In genomic region chr8:107489921-107490320, GRCm38 (mm10) we compare ENCODE assay signal across 11 mouse cellular contexts. TPM values are rescaled to one million over a fixed set of nuclear protein-coding genes. Genes with fewer than 3 reads are reported as not detected.
DNase-seq lines count a peak whose midpoint lies in the region; ATAC-seq lines count a peak whose summit lies in the region.
"Had no signal": no experiment of that assay in that cellular context is flagged by ENCODE, and none has a peak within 500 bp of the region (broad histone marks: within the 10 kb centered on the region; RNA-seq: fewer than 3 reads in every experiment).

No protein-coding gene starts in this region.

- 0 out of 2 replicates have a peak overlapping the region, but pooled peaks have one; percentile 9 for H3K9ac ChIP-seq in forebrain, embryonic 16.5 days (replicated peaks; ENCODE audit: low read depth, low read length)
- no peak overlapping the region for H3K9ac ChIP-seq in neural tube, embryonic 12.5 days
- no peak overlapping the region for H3K9ac ChIP-seq in stomach, embryonic 15.5 days
- H3K9ac ChIP-seq: liver, embryonic 15.5 days had no signal

- ATAC-seq in forebrain, embryonic 16.5 days: no peak
- no peak for ATAC-seq in neural tube, embryonic 12.5 days (ENCODE audit: low FRiP score, low read depth)
- ATAC-seq in stomach, embryonic 15.5 days (ENCODE audit: insufficient read depth, low FRiP score, low read depth): peak; percentile 69; the same call in 1 of the 2 replicates
- ATAC-seq: forebrain, embryonic 14.5 days had no signal

- no peak for DNase-seq in forebrain, embryonic 10.5 days (ENCODE audit: extremely low spot score, low spot score)
- DNase-seq in neural tube, embryonic 10.5 days (ENCODE audit: extremely low spot score, low spot score): no peak
- peak; percentile 10 to 32 for DNase-seq in kidney, postnatal 36 days
- DNase-seq in yolk sac, embryonic 10.5 days (ENCODE audit: low spot score): no peak
- no peak for DNase-seq in cerebellum, postnatal 10 days
- DNase-seq: adrenal gland, postnatal 36 days had no signal

- no peak overlapping the region for H3K27ac ChIP-seq in forebrain, embryonic 16.5 days (ENCODE audit: low read length)
- no peak overlapping the region for H3K27ac ChIP-seq in forebrain, embryonic 10.5 days
- peak overlapping the region; percentile 38; the same call in 1 of the 2 replicates for H3K27ac ChIP-seq in neural tube, embryonic 12.5 days
- peak overlapping the region; percentile 60 for H3K27ac ChIP-seq in stomach, embryonic 15.5 days

- H3K36me3 ChIP-seq in forebrain, embryonic 16.5 days (ENCODE audit: control insufficient read depth, insufficient read depth): no peaks in the 10 kb centered on the region
- peaks cover 15% of the 10 kb centered on the region for H3K36me3 ChIP-seq in forebrain, embryonic 10.5 days (replicated peaks)
- H3K36me3 ChIP-seq in neural tube, embryonic 12.5 days: peaks cover 9% of the 10 kb centered on the region
- no peaks in the 10 kb centered on the region for H3K36me3 ChIP-seq in stomach, embryonic 15.5 days

- H3K9me3 ChIP-seq in forebrain, embryonic 16.5 days (ENCODE audit: control insufficient read depth, low read length): no peaks in the 10 kb centered on the region
- no peaks in the 10 kb centered on the region for H3K9me3 ChIP-seq in forebrain, embryonic 10.5 days
- H3K9me3 ChIP-seq in neural tube, embryonic 12.5 days: no peaks in the 10 kb centered on the region
- no peaks in the 10 kb centered on the region for H3K9me3 ChIP-seq in stomach, embryonic 15.5 days
- H3K9me3 ChIP-seq: liver, embryonic 15.5 days had no signal

- peaks cover 11% of the 10 kb centered on the region for H3K4me1 ChIP-seq in forebrain, embryonic 16.5 days (replicated peaks; ENCODE audit: control insufficient read depth, insufficient read depth, low read length)
- 0 out of 2 replicates have a peak, but pooled peaks cover 5% of the 10 kb centered on the region for H3K4me1 ChIP-seq in forebrain, embryonic 10.5 days
- peaks cover 21% of the 10 kb centered on the region for H3K4me1 ChIP-seq in neural tube, embryonic 12.5 days
- peaks cover 16% of the 10 kb centered on the region for H3K4me1 ChIP-seq in stomach, embryonic 15.5 days

- H3K27me3 ChIP-seq in forebrain, embryonic 16.5 days (replicated peaks; ENCODE audit: control insufficient read depth, insufficient read depth, low read length): no peaks in the 10 kb centered on the region
- H3K27me3 ChIP-seq in forebrain, embryonic 10.5 days (ENCODE audit: poor library complexity, severe bottlenecking): no peaks in the 10 kb centered on the region
- no peaks in the 10 kb centered on the region for H3K27me3 ChIP-seq in neural tube, embryonic 12.5 days (replicated peaks)
- no peaks in the 10 kb centered on the region for H3K27me3 ChIP-seq in stomach, embryonic 15.5 days (replicated peaks)
- H3K27me3 ChIP-seq: liver, embryonic 15.5 days had no signal

- H3K4me3 ChIP-seq in forebrain, embryonic 16.5 days (replicated peaks; ENCODE audit: low read length): no peak overlapping the region
- H3K4me3 ChIP-seq in forebrain, embryonic 10.5 days: no peak overlapping the region
- H3K4me3 ChIP-seq in neural tube, embryonic 12.5 days: no peak overlapping the region
- no peak overlapping the region for H3K4me3 ChIP-seq in stomach, embryonic 15.5 days (replicated peaks)
- H3K4me3 ChIP-seq: liver, embryonic 15.5 days had no signal

- H3K4me2 ChIP-seq in forebrain, embryonic 16.5 days (ENCODE audit: low read length): no peak overlapping the region
- H3K4me2 ChIP-seq in neural tube, embryonic 12.5 days (replicated peaks): no peak overlapping the region
- no peak overlapping the region for H3K4me2 ChIP-seq in stomach, embryonic 15.5 days
- H3K4me2 ChIP-seq: liver, embryonic 15.5 days had no signal

- 46% methylated on average over 5 of the region's 5 CpGs for WGBS in forebrain, embryonic 16.5 days
- WGBS in forebrain, embryonic 10.5 days: 71% methylated on average over 5 of the region's 5 CpGs
- 28% methylated on average over 5 of the region's 5 CpGs for WGBS in neural tube, embryonic 12.5 days
- WGBS in stomach, embryonic 15.5 days: 11% methylated on average over 5 of the region's 5 CpGs

RNA-seq across cellular contexts. Expression of gene Wwp2, which starts 53.8 kb away (rescaled TPM):
- polyA plus RNA-seq in forebrain, embryonic 16.5 days (2015; fragmentation: Nextera tagmentation; extraction: Ambion mirVana): 41.5 and 43.0 TPM in 2 replicates
- 56.8 and 57.9 TPM in 2 replicates for polyA plus RNA-seq in forebrain, embryonic 10.5 days (2016; fragmentation: Nextera tagmentation; extraction: Ambion mirVana)
- polyA plus RNA-seq in neural tube, embryonic 12.5 days (2016; fragmentation: Nextera tagmentation; extraction: Ambion mirVana): 74.2 and 79.0 TPM in 2 replicates
- 33.2 and 36.5 TPM in 2 replicates for polyA plus RNA-seq in stomach, embryonic 15.5 days (2015; fragmentation: Nextera tagmentation; extraction: Ambion mirVana)

Comparison
In these comparisons a context has a peak if more than half of its experiments do, and no peak if none do; other contexts are left out.
1. H3K27ac ChIP-seq: peak in neural tube, embryonic 12.5 days (single experiment) and stomach, embryonic 15.5 days (single experiment); none in forebrain, embryonic 16.5 days (single experiment) and forebrain, embryonic 10.5 days (single experiment).
2. DNase-seq: peak in kidney, postnatal 36 days (2 of 2); none in forebrain, embryonic 10.5 days (single experiment), neural tube, embryonic 10.5 days (single experiment), yolk sac, embryonic 10.5 days (single experiment) and cerebellum, postnatal 10 days (0 of 2).